Mouse (Mus musculus): Measurements from ENCODE around the gene Opcml.

The Opcml gene

DNA sequence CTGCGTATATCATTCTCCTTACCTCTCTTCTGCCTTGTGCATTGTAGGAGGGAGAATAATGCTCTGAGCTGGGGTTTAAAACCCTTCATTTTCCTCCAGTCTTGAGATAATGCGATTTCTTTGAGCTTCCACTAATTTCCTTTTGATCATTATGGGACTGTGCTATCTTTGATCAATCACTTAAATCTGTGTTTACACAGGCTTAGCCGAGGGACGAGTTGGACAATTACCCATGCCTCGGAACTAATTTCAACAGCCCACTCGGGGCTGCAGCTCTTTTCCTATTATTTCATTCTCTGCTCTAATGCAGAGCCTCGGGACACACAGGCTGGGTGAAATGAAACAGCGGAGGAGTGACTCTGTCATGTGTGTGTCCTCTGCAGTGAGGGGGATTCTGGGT is 220.9 kb downstream of the Opcml start:
- no peak for DNase-seq (ENCODE audit: low read depth)

DNA sequence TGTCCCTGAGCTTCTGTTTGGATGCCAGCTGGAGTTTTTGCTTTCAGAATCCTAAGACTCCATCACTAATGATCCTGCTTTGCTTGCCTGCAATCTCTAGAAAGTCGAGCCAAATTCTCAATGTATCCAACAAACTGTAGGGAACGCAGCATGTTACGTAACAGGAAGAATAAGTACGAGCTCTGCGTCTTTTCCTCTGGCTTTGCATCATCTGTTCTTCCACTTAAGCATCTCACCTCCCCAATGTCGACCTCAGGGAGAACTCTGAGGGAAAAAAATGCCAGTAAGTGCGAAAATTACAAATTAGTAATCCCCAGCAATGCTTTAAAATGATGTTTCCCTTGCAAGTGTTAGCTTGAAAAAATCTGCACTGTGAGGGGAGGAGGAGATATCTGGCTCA is 222.1 kb downstream of the Opcml start:
- no peak for DNase-seq (ENCODE audit: low read depth)

DNA sequence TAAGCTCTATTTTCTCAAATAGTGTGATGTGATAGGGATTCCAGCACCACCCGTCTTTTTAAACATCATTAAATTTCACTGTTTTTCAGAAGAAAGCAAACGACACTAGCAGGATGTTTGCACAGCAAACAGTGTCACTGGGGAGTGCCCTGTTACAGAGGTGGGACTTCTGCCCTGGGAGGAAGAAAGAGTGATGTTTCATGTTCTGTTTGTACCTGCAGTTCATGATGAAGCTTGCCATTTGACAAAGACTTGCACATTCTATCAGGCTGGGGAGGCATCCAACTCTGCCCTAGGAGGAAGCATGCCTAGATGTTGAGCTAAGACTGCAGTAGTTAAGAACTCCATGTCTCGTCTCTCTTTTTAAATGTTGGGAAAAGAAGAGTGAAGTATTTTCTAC is 222.6 kb downstream of the Opcml start:
- DNase-seq (ENCODE audit: low read depth): no peak

DNA sequence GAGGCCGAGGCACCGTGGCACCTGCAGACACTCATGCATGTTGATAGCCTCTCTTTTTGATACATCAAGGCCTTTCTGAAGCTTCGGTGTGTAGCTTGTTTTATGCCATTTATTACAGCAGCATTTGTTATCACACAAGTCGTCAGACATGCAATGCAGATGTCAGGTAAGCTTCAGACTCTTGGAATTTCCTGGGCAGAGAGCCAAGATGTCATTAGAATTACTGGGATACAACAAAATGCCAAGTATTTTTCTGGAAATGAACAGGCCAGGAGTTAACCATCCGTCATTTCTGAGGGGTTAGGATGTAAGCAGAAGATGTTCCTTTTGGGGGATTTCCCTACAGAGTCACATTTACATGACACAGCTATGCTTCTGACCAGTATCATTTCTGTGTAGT is 237.6 kb downstream of the Opcml start:
- peak; percentile 70 for DNase-seq (ENCODE audit: low read depth)

DNA sequence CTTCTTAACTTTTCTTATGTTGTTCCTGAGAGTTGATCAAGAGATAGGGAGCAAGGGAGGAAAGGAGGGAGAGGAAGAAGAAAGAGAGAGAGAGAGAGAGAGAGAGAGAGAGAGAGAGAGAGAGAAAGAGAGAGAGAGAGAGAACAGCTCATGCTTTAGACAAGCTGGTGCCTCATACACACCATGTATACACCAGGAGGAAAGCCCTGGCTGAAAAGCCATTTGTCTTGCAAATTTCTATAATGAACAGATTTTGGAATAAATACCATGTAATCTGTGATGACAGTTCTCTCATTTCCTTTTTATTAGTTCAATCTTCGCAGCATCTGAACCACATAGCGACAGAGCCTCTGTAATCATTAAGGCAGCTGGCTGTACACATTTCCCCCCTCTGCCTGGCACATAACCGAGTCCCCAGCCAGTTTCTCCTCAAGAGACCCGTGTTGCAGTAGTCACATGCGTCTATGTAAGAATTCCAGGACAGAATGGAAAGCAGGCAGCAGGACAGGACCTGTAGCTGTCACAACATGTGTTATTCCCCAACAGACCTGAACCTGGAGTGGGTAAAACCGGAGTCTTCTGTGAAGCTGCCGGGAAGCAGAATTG is 238.3 kb downstream of the Opcml start:
- DNase-seq (ENCODE audit: low read depth): peak; percentile 5

DNA sequence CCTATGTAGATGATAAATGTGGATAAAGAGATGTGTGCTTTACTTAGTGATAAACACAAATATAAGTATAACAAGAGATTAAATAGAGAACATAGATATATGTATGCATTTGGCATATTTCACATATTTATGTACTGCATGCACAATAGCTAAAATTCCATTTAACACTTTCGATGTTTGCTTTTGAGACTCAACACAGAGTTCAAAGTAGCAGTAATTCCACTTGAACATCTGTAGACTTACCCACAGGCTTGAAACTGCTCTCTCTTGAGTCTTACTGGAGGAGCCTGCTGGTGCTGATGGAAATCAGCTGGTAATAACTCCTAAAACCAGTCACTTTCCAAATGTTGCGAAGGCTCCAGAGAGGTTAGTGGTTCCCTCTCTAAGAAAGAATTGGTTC is 258.6 kb downstream of the Opcml start:
- DNase-seq (ENCODE audit: low read depth): no peak

DNA sequence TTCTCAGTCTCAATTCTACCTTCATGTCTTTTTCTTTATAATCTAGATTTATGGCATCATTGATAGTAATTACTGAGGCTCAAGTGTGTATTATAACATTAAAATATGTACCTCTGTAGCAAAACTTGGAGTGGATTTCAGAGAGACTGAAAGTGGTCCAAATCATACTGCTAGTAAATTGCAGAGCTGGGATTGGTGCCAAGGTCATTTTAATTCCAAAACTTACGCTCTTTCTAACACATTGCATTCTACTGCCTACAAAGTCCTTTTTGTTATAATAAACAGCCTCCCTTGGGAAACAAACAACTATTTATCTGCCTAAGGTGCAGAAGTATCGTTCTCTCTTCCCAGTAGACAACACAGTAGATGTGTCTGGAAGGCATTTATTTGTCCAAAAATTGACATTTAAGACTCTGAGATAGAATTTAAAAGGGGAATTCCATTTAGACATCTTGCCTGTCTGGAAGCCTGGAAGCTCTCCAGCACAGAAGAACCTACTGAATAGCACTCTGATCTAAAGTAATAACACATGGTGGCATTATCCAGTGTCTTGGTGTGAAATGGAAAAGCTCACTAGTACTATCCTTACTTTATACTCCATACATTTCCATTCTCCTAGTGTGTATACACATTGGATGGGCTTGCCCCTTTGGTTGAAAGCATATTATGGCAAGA is 266.7 kb downstream of the Opcml start:
- peak; percentile 13 for DNase-seq (ENCODE audit: low read depth)

DNA sequence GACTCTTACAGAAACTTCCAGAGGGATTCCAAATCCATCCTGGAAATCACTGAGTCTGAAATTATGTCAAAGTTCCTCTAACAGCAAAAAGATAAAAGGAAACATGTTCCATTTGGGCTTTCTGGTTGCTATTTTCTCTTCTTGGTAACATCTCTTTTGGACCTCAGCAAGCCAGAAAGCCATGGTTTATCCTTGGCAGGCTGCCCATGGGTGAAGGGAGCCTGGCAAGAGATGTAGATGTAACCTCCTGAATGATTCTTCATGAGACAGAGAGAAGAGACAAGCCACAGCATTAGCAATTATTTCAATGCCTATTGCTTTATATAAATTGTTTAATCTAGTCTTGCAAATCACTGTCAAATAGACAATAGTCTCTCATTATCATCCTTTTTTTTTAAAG is 274.6 kb downstream of the Opcml start:
- DNase-seq (ENCODE audit: low read depth): no peak

DNA sequence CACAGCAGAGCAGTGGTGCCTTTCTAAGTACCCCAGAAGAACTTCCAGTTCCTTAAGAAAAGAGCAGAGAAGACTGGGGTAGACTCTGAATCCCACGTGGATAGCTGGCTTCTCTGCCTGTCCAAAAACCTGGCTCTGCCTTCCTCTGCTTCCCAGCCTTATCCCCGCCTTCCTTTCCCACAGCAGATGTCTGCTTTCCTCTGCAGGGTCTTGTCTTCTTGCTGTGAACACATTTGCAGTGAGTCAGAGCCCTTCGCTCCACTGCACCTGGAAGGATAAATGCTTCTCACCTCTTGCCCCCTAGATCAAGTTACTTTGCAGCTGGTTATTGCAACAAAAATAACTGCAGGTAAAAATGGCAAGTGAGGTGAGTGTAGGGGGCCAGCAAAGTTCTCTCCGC is 290.1 kb downstream of the Opcml start:
- no peak for DNase-seq (ENCODE audit: low read depth)

DNA sequence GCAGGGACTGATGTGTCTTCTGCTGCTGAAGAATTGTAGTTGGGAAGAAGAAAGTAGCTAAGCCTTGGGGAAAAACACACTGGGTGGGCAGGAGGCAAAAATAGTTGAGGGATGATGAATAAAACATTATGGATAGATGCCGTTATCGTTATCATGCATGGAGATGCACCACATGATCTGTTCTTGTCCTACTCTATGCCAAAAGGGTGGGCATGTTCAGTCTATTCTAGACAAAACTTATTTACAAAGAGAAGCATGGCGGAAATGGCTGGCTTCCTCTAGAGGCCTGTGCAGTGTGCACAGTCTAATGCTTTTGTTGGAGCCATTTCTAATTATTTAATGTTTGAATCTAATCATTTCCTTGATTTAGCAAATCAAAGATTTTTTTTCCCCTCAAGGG is 293.2 kb downstream of the Opcml start:
- DNase-seq (ENCODE audit: low read depth): no peak

DNA sequence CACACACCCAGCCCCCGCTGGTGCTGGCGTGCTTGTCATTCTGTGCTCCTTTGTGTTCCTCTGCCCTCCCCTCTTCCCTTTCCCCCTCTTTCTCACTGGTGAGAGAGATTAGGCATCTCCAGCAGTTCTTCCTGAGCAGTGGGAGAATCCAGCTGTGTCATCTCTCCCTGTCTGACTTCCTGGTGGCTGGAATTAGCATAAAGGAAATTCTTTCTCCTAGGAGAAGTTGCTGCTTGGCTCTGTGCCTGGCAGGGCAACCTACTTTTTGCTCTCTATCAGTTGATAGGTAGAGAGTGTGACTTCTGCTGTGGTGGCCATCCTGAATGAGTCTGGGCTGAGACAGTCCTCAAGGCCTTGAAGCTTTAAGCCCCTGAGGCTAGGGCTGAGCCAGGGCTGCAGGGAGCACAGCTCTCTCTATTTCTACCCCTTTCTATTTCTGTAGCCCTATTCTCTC is 293.7 kb downstream of the Opcml start:
- no peak for DNase-seq (ENCODE audit: low read depth)

DNA sequence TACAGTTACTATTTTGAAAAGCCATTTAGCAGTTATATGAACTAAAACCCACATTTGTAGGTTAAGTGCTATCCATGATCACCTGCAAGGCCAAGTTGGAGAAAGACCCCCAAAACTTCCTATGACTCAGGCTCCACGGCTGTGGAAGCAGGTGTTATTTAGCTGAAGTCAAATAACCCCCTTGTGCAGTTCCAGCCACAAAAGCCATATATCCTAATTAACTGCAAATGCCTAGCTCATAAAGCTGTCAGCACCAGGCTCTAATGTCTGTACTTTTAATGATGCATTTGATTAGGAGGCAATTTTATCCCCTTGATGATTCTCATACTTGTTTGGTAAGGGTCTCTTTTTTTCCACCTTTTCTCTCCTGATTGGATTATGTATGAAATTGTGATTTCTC is 300.8 kb downstream of the Opcml start:
- DNase-seq (ENCODE audit: low read depth): no peak

DNA sequence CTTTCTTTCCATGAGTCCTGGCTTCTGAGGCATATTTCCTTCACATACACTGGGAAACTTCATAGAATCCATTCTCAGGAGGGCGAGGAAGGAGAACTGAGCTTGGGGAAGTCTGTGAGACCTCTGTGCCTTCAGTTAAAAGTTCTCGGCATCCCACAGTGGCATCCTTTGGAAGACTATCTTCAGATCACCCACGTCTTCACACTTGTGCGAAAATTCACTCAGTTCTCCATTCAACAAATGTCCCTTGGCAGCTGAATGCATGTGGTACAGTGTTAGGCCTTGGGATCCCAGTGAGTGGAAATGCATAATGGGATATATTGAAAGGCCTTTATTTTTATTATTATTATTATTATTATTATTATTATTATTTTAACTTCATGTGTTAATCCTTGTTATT is 304.1 kb downstream of the Opcml start:
- DNase-seq (ENCODE audit: low read depth): no peak

DNA sequence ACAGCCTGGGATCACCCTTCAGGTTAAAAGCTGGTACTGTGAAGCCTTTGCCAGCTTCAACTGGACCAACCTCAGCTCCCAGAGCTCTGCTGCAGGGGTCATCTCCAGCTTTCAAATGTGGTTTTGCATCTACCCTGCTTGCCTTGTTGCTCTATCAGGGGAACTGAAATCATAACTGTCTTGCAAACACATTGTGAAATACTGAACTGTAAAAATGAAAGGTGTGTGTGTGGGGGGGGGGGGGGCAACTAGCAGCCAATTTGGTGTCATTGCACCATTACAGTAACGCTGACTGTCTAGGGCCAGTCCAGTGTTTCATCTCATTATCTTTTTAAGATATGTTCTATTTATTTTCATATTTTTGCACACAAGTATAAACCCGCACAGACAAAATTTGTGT is 305.6 kb downstream of the Opcml start:
- no peak for DNase-seq (ENCODE audit: low read depth)

DNA sequence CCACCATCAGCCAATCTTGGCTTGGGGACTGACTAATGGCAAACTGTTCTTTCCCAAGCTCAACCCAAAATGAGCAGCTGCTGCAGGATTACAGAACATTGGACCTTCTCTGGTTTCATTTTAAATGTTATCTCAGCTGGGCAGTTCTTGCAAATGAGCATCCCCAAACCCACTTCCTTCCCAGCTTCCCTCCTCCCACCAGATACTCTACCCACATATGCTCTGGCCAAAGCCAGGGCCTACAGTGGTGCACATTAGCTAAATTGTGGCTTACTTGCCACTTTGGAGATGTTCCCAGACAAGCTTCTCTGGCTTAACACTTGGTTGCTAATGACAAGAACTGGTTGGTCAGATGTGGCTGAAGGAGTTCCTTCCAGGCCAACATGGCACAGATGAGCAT is 311.4 kb downstream of the Opcml start:
- no peak for DNase-seq (ENCODE audit: low read depth)

DNA sequence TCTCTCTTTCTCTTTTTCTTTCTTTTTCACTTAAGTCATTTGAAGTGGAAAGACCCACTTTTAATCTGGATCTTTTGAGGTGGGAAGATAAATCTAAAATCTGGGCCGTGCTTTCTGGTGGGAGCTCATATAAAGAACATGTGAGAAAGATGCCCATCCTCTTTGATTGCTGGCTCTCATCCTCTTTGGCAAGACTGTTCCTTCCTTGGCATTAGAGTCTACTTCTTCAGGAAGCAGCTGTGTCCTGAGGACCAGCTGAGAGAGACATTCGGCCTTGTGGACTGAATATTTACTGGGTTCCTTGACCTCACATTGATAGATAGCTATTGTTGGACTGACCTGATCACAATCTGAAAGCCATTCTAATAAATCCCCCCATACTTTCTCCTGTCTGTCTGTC is 331.3 kb downstream of the Opcml start:
- no peak for DNase-seq (ENCODE audit: low read depth)

DNA sequence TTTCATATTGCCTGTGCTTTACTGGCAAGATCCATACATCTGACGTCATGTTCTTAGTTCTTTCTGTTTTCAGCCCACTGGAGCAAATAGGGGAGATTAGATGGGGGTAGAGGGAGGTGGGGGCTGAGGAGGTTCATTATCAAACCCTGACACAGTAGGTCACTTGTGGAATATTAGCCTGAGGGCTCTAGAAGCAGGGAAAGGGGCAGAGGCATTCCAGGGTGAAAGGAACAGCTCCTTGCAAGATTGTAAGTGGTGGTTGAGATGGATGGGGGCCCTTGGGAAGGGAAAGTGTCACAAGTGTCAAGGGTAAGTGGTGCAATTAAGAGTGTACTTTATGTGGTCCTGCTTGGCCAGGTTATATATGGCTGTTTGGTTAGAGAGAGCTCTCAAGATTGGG is 338.2 kb downstream of the Opcml start:
- DNase-seq (ENCODE audit: low read depth): no peak

DNA sequence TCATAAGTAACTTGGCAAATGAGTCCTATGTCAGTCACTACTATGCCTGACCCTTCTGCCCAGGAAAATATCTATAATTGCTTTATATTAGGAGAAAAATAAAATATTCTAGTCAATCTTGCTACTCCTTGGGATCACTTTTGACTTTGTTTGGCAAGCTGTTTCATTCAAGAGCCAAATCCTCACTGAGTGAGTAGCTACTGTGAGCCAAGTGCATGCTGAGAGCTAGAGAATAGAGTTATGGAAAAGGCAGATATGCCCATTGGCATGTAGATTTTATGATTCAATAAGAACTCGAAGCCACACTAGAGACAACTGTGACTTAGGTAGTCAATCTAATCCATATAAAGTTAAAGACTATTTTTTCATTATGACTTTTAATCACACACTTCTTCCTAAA is 340.9 kb downstream of the Opcml start:
- no peak for DNase-seq (ENCODE audit: low read depth)

DNA sequence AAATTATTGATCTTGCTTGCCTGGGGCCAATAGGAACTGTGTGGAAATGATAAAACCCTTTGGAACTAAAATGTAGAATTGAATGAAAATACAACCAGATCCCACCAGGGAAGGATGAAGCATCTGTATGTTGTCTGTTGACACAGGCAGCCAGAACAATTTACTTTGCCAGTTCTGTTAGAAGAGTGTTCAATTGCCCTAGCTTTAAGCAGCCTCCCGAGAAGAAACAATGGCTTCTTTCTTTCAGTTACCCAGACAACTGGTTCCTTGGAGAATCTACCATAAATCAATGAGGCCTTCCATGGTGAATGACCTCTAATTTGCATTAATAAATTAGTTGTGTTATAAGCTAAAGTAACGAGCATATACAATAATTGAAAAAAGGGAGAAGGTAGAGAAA is 346.0 kb downstream of the Opcml start:
- no peak for DNase-seq (ENCODE audit: low read depth)

DNA sequence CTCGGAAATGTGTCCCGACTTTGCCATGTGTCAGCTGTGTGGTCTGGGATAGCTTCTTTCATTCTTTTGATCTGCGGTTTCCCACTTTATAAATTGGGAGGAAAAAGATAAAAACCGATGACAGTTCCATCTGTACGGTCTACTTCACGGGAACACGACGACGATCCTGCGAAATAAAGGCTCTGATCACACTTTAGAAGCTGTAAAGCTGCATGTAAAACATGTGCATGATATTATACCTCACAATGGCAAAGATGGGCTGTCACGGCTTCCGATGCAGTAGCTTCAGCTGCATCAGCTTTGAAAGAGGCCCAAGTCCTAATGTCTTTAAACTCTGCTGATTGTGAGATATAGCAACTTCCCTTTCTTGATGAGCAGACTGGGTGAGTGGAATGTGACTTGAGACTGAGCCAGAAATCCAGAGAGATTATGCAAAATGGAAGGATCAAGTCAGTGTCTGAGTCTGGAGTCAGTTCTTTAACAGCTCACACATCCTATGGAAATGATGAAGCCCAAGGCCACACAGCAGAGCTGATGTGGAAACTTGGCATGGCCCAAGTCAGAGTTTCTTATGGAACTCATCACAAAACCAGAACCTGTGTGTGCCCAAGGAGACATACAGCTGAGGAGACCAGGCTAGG is 349.5 kb downstream of the Opcml start:
- no peak for DNase-seq (ENCODE audit: low read depth)

DNA sequence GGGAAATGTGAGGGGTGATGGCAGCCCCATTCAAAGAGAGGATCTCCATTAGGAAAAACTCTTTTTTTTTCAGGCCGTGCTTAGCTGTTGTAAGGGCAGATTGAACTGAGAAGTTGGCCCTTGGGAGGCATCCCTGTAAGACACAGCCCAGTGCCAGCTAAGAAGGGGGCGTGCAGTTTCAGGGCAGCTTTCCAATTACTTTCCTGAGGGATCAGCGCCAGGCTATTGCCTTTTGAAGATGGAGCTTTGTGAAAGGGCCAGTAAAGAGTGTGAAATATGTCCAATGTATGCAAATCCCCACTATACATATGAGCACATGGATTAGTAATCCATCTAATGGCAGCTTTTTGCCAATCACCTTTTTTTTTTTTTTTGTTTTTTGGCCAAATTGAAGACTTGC is 358.9 kb downstream of the Opcml start:
- no peak for DNase-seq (ENCODE audit: low read depth)

DNA sequence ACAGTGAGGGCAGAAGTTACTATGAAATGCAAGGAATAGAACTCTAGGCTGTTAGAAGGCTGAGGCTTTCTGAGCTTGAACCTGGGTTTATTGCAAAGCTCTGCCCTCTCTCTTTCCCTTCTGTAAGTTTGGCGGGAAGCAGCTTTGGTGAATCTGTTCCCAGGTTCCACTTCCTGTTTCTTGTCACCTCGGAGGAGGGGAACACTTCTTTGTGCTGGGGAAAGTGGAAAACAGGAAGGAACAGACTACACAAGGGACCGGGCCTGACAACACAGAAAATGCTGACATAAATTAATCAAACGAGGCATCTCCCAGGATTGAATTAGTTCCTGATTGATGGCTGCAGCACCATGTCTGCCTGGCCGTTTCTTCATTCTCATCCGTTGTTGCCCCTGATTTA is 363.2 kb downstream of the Opcml start:
- DNase-seq (ENCODE audit: low read depth): no peak

DNA sequence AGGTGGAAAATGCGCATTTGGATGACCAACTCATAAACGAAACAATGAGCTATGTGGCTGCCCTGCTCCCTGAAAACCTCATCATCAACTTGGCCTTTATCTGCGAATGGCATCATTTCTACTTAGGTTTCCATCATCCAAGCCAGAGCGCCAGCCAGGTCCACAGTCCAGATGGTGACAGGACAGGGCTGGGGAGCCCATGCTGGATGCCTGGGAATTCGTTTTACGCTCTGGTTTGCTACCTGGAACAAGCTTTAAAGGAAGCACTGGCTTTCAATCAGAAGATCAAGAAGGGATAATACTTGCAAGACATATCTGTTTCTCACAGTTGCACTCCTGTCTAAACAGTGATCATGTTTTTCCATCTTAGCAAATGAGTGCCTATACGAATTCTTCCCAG is 366.5 kb downstream of the Opcml start:
- no peak for DNase-seq (ENCODE audit: low read depth)

DNA sequence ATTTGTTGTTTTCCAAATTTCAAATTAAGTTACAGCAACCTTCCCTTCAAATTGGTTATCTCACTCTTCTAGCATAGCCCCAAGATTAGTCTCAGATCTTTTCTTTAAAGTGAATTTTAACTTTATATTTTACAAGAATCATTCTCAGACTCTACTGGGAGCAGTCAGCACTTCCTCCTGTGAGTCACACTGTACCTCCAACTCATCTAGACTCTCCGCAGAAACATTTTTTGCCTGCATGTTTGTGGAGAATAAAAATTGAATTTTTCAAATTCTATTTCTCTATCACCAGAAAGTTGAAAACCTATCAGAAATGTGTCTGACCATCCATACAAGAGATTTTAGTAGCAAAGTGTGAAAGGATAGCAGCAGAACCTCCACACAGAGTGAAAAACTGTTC is 370.4 kb downstream of the Opcml start:
- DNase-seq (ENCODE audit: low read depth): no peak
